Mouse (Mus musculus): Measurements from ENCODE around the gene Rap1gds1. TPM values are rescaled to one million over a fixed set of nuclear protein-coding genes. Genes with fewer than 3 reads are reported as not detected.

The Rap1gds1 gene
- polyA plus RNA-seq, 1 experiment: 15.4 TPM

DNA sequence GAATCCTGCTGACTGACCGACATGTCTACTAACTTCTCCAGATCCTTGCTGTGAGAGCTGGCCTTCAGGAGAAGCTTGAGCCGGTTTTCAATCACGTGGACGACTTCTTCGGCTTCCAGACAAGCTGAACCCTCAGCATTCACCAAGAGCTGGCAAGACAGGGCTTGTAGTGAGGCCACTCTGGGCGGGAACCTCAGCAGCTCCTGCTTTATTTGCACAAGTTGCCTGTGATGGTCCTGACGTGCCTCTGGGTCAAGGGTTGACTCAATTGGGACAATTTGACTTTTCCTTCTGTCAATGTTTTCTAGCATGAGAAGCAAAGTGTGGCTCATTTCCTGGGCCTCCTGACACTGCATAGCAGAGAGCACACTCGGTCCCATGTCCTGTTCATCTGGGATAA is 138.2 kb downstream of the Rap1gds1 start:
- no peak overlapping the region for H3K4me3 ChIP-seq (ENCODE audit: extremely low read depth, insufficient read depth, insufficient read length)
- TF ChIP-seq POLR2A (IDR thresholded peaks at IDR 0.05; ENCODE audit: low read depth, low read length): no peak
- no peak for TF ChIP-seq CTCF (IDR thresholded peaks at IDR 0.05; ENCODE audit: extremely low read depth, insufficient read depth, insufficient read length, insufficient replicate concordance)
- no peaks in the 10 kb centered on the region for H3K4me1 ChIP-seq (ENCODE audit: control insufficient read depth, insufficient read depth, insufficient read length)
- no peak overlapping the region for H3K27ac ChIP-seq (ENCODE audit: insufficient read depth, low read length)
- DNase-seq (ENCODE audit: low read depth in 1 of 2, low spot score in 2 of 2): no peak
- 93% methylated on average over 8 of the region's 8 CpGs for WGBS
- H3K27me3 ChIP-seq (ENCODE audit: control insufficient read depth, insufficient read depth, low read length): no peaks in the 10 kb centered on the region
- H3K36me3 ChIP-seq (ENCODE audit: control insufficient read depth, insufficient read depth, low read length): peaks cover 22% of the 10 kb centered on the region

DNA sequence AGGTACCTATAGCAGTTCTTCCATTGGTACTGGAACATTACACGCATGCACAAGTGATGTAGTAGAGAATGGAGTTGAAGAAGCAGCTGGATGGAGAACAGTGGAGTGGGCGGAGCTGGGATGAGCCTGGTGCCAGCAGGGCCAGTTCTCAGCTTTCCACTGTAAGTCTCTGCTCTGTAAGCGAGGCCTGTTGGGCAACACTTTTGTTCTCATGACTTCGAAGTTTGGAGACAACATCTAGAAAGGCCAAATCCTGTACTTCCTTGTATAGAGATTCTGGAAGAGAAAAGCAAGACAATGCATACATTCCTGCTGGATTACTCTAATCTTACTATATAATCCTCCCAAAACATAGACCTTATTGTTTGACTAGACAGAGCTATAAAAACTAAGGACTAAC is 147.6 kb downstream of the Rap1gds1 start:
- 89% methylated on average over 4 of the region's 4 CpGs for WGBS
- H3K4me3 ChIP-seq (ENCODE audit: extremely low read depth, insufficient read depth, insufficient read length): no peak overlapping the region
- H3K4me1 ChIP-seq (ENCODE audit: control insufficient read depth, insufficient read depth, insufficient read length): no peaks in the 10 kb centered on the region
- no peak for TF ChIP-seq CTCF (IDR thresholded peaks at IDR 0.05; ENCODE audit: extremely low read depth, insufficient read depth, insufficient read length, insufficient replicate concordance)
- TF ChIP-seq POLR2A (IDR thresholded peaks at IDR 0.05; ENCODE audit: low read depth, low read length): no peak
- DNase-seq (ENCODE audit: low read depth in 1 of 2, low spot score in 2 of 2): no peak
- H3K27ac ChIP-seq (ENCODE audit: insufficient read depth, low read length): no peak overlapping the region
- H3K36me3 ChIP-seq (ENCODE audit: control insufficient read depth, insufficient read depth, low read length): peaks cover 15% of the 10 kb centered on the region
- no peaks in the 10 kb centered on the region for H3K27me3 ChIP-seq (ENCODE audit: control insufficient read depth, insufficient read depth, low read length)

DNA sequence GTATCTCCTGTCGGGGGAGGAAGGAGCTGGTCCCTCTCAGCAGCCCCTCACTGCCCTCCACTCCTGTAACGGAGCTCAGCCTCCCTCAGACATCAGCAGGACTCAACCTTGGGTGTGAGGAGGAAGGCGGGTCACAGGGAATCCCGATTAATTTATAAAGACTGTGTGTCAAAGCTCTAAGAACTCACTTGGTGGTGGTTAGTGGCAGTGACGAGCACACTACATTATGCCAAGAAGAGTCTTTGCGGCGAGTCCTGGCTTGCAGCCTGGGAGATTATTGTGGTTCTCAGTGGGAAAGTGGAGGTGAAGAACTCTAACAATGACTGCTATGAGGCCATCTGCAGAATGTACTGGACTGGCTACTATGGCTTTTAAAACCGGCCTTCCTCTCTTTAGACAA is 148.8 kb downstream of the Rap1gds1 start:
- Histone ChIP-seq H3K36me3 (ENCODE audit: control insufficient read depth, insufficient read depth, low read length) (peaks cover 15% of the 10 kb centered on the region), H3K4me3 (ENCODE audit: extremely low read depth, insufficient read depth, insufficient read length) (no peak overlapping the region), H3K4me1 (ENCODE audit: control insufficient read depth, insufficient read depth, insufficient read length) (no peaks in the 10 kb centered on the region), H3K27ac (ENCODE audit: insufficient read depth, low read length) (no peak overlapping the region), H3K27me3 (ENCODE audit: control insufficient read depth, insufficient read depth, low read length) (no peaks in the 10 kb centered on the region)
- 94% methylated on average over 8 of the region's 8 CpGs for WGBS
- DNase-seq (ENCODE audit: low read depth in 1 of 2, low spot score in 2 of 2): no peak
- TF ChIP-seq POLR2A (IDR thresholded peaks at IDR 0.05; ENCODE audit: low read depth, low read length) (no peak), CTCF (IDR thresholded peaks at IDR 0.05; ENCODE audit: extremely low read depth, insufficient read depth, insufficient read length, insufficient replicate concordance) (no peak)

DNA sequence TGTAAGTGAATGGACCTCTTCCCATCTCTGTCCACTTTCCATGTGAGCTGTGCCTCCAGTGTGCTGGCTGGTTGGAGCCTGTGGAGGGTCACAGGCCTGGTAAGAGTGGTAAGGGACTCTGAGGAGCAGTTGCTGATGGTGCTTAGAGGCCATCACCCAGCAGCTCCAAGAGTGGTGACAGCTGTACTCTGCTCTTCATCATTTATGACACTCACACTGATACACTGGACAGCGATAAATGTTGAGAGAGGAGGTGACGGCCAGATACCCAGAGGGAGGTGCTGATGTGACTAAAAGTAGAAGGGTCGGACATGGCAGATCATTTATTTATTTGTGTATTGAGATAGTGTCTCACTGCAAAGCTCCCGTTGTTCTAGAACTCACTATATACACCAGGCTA is 156.8 kb downstream of the Rap1gds1 start:
- DNase-seq (ENCODE audit: low read depth in 1 of 2, low spot score in 2 of 2): no peak
- H3K4me1 ChIP-seq (ENCODE audit: control insufficient read depth, insufficient read depth, insufficient read length): no peaks in the 10 kb centered on the region
- no peaks in the 10 kb centered on the region for H3K27me3 ChIP-seq (ENCODE audit: control insufficient read depth, insufficient read depth, low read length)
- H3K36me3 ChIP-seq (ENCODE audit: control insufficient read depth, insufficient read depth, low read length): no peaks in the 10 kb centered on the region
- H3K4me3 ChIP-seq (ENCODE audit: extremely low read depth, insufficient read depth, insufficient read length): no peak overlapping the region
- TF ChIP-seq POLR2A (IDR thresholded peaks at IDR 0.05; ENCODE audit: low read depth, low read length): no peak
- H3K27ac ChIP-seq (ENCODE audit: insufficient read depth, low read length): no peak overlapping the region
- 94% methylated on average over 4 of the region's 4 CpGs for WGBS

DNA sequence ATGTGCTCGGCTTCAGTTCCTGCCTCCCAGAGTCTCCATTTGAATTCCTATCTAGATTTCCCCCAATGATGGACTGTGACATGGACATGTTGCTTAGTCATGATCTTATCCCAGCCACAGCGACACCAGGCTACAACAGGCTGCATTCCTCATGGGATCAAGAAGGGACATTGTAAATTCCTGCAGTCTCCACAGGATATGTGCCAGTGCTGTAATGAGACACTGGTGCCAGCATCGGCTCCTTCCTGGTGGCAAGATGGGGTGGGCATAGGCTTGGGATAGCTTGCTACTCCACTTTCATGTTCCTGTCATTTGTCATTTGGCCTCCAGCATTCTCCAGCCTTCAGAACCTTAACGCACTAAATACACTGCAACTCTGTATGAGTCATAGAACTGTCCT is 158.0 kb downstream of the Rap1gds1 start:
- Histone ChIP-seq H3K27me3 (ENCODE audit: control insufficient read depth, insufficient read depth, low read length) (no peaks in the 10 kb centered on the region), H3K4me1 (ENCODE audit: control insufficient read depth, insufficient read depth, insufficient read length) (no peaks in the 10 kb centered on the region), H3K27ac (ENCODE audit: insufficient read depth, low read length) (no peak overlapping the region), H3K36me3 (ENCODE audit: control insufficient read depth, insufficient read depth, low read length) (no peaks in the 10 kb centered on the region), H3K4me3 (ENCODE audit: extremely low read depth, insufficient read depth, insufficient read length) (no peak overlapping the region)
- TF ChIP-seq POLR2A (IDR thresholded peaks at IDR 0.05; ENCODE audit: low read depth, low read length): no peak
- no peak for TF ChIP-seq CTCF (IDR thresholded peaks at IDR 0.05; ENCODE audit: extremely low read depth, insufficient read depth, insufficient read length, insufficient replicate concordance)
- WGBS: 85% methylated on average over 4 of the region's 4 CpGs
- DNase-seq (ENCODE audit: low read depth in 1 of 2, low spot score in 2 of 2): no peak

- Histone ChIP-seq H3K27ac (ENCODE audit: insufficient read depth, low read length) (no peak overlapping the region), H3K4me1 (ENCODE audit: control insufficient read depth, insufficient read depth, insufficient read length) (no peaks in the 10 kb centered on the region), H3K36me3 (ENCODE audit: control insufficient read depth, insufficient read depth, low read length) (no peaks in the 10 kb centered on the region), H3K4me3 (ENCODE audit: extremely low read depth, insufficient read depth, insufficient read length) (no peak overlapping the region), H3K27me3 (ENCODE audit: control insufficient read depth, insufficient read depth, low read length) (no peaks in the 10 kb centered on the region)
- no peak for TF ChIP-seq POLR2A (IDR thresholded peaks at IDR 0.05; ENCODE audit: low read depth, low read length)
- TF ChIP-seq CTCF (IDR thresholded peaks at IDR 0.05; ENCODE audit: extremely low read depth, insufficient read depth, insufficient read length, insufficient replicate concordance): no peak
- 94% methylated on average over 4 of the region's 4 CpGs for WGBS
- DNase-seq (ENCODE audit: low read depth in 1 of 2, low spot score in 2 of 2): no peak
These were observed 158.4 kb downstream of the Rap1gds1 start for GRCm38 (mm10) chr3:138916591-138916990.

DNA sequence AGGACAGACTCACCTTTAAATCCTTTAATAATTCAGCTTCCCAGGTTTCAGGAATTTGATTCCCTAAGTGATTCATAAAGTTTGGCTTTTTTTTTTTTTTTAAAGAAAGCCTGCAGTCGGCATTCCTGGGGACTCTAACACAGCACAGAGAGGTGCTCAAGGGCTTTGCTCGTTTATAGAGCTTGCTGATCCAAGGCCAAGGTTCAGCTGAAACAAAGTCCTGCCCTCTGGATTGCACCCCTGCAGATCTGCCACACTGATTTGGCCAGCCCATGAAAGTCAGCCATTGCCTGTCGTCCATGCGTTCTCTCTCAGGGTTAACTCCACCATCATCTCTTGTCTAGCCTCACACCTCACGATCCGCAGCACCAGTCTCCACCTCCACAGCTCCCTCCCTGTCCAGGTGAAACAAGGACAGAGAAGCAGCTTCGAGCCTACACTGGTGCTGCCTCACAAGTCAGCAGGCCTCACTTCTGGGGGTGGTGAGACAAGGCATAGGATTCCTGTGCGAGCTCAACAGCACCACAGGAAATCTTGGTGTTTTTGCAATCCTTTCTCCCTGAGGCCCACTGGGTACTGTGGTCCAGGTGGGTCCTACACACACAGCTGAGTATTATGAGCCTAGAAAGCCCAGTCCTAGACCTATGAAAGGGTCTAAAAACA is 160.2 kb downstream of the Rap1gds1 start:
- TF ChIP-seq POLR2A (IDR thresholded peaks at IDR 0.05; ENCODE audit: low read depth, low read length): no peak
- TF ChIP-seq CTCF (IDR thresholded peaks at IDR 0.05; ENCODE audit: extremely low read depth, insufficient read depth, insufficient read length, insufficient replicate concordance): no peak
- Histone ChIP-seq H3K27ac (ENCODE audit: insufficient read depth, low read length) (no peak overlapping the region), H3K4me1 (ENCODE audit: control insufficient read depth, insufficient read depth, insufficient read length) (no peaks in the 10 kb centered on the region), H3K27me3 (ENCODE audit: control insufficient read depth, insufficient read depth, low read length) (no peaks in the 10 kb centered on the region), H3K36me3 (ENCODE audit: control insufficient read depth, insufficient read depth, low read length) (no peaks in the 10 kb centered on the region), H3K4me3 (ENCODE audit: extremely low read depth, insufficient read depth, insufficient read length) (no peak overlapping the region)
- 88% methylated on average over 8 of the region's 8 CpGs for WGBS
- no peak for DNase-seq (ENCODE audit: low read depth in 1 of 2, low spot score in 2 of 2)
